Mouse (Mus musculus): ENCODE data around the gene Mcu.

The Mcu gene

DNA sequence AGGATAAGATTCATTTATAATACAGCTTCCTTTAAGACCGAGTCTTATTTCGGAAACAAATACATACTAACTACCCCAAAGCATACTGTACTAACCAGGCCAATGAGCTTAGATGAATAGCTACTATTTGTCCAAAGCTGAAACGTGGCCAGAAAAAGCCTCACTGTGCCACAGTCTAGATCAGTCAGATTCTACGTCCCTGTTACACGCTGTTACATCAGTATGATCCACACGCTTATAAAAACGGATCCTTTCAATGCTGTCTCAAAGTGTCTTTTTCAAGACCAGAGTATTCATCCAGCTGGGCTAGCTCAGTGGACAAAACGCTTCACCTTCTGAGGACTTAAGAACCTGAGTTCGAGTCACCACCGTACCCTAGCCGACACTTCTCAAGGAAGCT is 119.5 kb downstream of the Mcu start:
- POLR2A ChIA-PET, result interaction anchor here in 1 of 4 experiments (0.6 kb wide), 1 partner anchor 480 kb away, joined by 3 read pairs; no protein-coding TSS in a partner anchor
- CTCF ChIA-PET, result interaction anchor here in 1 of 4 experiments (0.5 kb wide), 1 partner anchor 1227 kb away, joined by 3 read pairs; no protein-coding TSS in a partner anchor

DNA sequence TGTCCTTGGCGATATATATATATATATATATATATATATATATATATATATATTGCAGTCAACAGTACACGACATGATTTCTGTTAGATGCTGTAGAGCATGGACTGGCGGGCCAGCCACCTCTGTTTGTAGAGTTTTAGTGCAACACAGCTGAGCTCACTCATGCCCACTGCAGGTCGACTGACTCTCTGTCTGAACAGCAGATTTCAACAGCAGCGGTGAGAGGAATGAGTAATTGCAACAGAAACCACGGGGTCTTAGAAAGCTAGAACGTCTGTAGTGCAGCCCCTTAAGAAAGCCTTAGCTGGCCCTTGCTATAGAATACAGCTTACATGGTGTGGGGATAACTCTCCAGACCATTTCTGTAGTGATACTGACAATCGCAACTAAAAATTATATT is 121.6 kb downstream of the Mcu start:
- POLR2A ChIA-PET, result interaction anchor here in 1 of 4 experiments (0.8 kb wide), 1 partner anchor 531 kb away, joined by 3 read pairs; no protein-coding TSS in a partner anchor
- CTCF ChIA-PET, result interaction anchor here in 1 of 4 experiments (1.3 kb wide), 1 partner anchor 352 kb away, joined by 3 read pairs; no protein-coding TSS in a partner anchor

DNA sequence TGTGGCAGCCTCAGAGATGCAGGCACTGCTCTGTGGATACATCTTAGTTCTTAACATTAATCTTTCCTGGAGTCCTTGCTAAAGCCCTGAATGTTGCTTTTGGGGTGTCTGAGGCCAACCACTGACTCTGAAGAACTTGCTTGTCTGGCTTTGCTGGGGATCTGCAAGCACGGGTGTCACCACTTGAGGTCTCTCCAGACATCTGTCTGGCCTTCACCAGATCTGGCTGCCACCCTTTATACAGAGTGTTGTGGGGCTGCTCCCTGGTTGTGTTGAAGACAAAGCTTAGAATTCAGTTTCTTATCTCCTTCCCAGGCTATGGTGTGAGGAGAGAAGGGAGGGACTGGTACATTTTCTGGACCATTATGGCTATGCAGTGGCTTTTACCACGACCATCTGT is 122.4 kb downstream of the Mcu start:
- CTCF ChIA-PET, result interaction anchor here in 1 of 4 experiments (1.3 kb wide), 1 partner anchor 353 kb away, joined by 3 read pairs; no protein-coding TSS in a partner anchor
- POLR2A ChIA-PET, result no interaction called here

DNA sequence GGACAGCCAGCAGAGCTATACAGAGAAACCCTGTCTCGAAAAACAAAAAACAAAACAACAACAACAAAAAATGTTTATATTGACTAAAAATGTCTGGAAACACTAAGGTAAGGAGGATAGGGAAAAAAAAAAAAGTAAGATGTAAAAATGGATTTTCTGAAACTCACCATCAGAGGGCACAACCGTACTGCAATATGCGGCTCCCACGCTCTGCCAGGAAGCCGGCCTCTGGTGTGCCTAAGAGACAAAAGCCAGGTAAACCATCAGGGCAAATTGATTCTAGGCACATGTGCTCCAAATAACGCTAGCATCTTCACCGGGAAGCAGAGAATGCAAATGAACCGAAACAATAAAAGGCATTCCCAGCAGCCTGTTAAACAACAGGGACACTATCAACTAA is 125.6 kb downstream of the Mcu start:
- POLR2A ChIA-PET, result interaction anchor here in 1 of 4 experiments (0.5 kb wide), 1 partner anchor 24 kb away, joined by 3 read pairs; no protein-coding TSS in a partner anchor
- CTCF ChIA-PET, result interaction anchor here in 1 of 4 experiments (0.6 kb wide), 1 partner anchor 326 kb away, joined by 9 read pairs; no protein-coding TSS in a partner anchor

DNA sequence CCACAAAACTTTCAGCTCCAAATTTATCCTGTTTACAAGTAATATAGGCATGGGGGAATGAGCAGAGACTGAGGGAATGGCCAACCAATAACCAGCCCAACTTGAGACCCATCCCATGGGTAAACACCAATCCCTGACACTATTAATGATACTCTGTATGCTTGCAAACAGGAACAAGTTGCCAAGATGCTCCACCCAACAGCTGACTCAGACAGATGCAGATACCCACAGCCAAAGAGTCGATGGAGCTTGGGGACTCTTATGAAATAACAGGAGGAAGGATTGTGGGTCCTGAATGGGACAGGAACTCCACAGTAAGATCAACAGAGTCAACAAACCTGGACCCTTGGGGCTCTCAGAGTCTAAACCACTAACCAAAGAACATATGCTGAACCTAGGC is 127.1 kb downstream of the Mcu start:
- ChIA-PET POLR2A (no interaction called here), CTCF (no interaction called here)

DNA sequence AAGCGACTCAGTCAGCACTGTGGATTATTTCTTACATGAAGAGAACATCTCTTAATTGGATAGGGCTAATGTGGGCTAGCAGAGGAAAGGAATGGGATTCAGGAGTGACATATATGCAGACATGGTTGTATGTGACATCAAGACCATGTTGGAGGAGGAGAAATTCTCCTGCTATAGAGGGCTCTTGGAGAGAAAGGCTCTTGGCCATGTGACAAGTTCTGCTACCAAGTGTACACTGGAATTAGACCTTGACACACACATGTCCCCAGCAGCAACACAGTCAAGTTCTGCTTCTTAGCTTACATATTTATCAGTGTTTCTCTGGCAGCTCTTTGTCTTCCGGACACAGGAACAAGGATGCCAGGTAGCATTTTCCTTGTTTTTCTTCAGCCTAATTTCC is 129.1 kb downstream of the Mcu start:
- ChIA-PET POLR2A (interaction anchor here in 1 of 4 experiments (0.5 kb wide), 1 partner anchor 135 kb away, joined by 7 read pairs; no protein-coding TSS in a partner anchor), CTCF (no interaction called here)

DNA sequence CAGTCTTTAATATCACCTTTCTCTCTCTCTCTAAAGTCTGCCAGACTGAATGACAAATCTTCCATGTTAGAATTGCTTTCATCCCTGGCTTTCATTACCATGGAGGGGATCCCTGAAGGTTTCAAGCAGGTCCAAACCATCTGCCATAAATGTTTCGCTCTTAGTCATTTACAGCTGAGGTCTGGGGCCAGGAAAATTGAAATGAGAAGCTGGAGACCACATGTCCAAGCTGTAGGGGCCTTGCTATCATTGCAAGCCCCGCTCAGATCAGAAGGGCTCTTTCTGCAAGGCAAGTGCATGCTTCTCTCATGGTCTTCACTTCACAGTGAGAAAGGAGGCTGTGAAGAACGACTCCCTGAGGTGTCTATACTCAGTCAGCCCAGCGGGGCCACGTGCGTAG is 132.2 kb downstream of the Mcu start:
- POLR2A ChIA-PET, result no interaction called here

DNA sequence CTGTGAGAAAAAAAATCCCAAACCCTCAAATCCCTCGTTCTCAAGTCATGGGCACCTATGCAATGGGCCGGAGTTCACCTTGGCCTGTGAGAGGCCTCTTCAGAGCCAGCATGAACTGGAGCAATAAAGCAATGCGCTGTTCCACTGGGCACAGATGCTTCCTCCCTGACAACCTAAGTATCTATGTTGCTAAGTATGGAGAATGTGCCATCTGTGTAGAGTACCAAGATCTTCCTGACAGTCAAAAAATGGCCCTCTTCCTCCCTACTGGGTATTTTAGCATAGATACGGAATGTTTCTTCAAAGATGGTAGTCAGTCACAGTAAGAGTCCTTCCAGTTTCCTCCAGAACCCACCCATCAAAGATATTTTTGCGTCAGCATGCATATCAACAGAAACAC is 135.1 kb downstream of the Mcu start:
- CTCF ChIA-PET, result interaction anchor here in 1 of 4 experiments (0.6 kb wide), 1 partner anchor 8 kb away, joined by 5 read pairs; no protein-coding TSS in a partner anchor

More for the DNA sequence above, 132.2 kb downstream of the Mcu start:
- CTCF ChIA-PET, result no interaction called here

DNA sequence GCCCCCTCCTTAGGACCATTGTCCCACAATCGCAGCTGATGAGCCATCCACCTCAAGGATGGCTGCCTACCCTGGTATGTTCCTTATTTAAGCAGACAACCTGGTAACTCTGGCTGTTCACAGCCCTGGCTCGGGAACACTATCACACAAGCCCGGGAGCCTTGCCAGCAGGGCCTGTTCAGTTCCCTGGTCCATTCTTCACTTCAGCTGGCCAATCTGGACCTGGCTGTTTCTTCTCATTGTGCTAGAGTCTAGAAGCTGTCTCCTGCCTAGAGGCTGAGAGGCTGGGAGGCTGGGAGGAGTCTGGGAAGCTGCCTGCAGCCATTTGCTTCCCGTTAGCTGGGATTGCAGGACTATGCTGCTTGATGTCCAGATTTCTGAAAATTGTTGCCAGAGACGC is 146.0 kb downstream of the Mcu start:
- ChIA-PET POLR2A (no interaction called here), CTCF (no interaction called here)

More for the DNA sequence above, 135.1 kb downstream of the Mcu start:
- POLR2A ChIA-PET, result no interaction called here

DNA sequence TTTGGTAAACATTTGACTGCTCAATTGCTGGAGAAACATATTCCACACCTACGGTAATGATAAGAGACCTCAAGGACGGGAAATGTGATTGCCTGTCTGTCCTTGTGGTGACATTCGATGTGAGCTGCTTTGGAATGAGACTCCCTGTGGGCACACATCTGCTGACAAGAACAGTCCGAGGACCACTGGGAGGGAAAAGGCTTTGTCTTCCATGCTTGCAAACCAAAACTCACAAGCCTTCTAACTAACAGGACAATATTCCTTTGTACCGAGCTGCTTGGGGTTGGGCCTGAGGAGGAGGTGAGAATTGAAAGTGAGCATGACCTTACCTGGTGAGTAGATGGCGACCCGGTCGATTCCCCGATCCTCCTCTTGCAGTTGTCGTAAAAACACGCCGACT is 149.2 kb downstream of the Mcu start:
- POLR2A ChIA-PET, result interaction anchor here in 1 of 4 experiments (1.3 to 1.9 kb wide), 2 partner anchors 8 to 37 kb away, joined by 3 to 5 read pairs; no protein-coding TSS in a partner anchor
- CTCF ChIA-PET, result interaction anchor here in 1 of 4 experiments (0.6 kb wide), 1 partner anchor 30 kb away, joined by 3 read pairs; no protein-coding TSS in a partner anchor

DNA sequence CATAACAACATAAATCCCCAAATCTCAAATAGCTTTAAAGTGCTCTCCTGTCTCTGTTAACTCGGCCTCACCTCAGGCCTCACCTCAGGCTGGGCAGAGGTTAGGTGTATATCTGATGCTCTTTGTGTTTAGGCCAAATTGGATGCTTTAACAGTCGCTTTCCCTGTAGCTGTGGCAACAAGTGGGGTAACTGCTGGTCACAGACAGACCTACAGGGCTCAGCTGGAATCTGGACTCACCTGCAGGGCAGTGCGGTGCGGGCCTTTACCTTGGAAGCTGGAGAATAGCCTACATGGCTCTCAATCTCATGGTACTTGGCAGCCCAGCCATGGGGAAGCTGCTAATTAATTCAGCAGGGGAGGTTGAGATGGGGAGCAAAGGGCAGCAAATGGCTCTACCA is 149.9 kb downstream of the Mcu start:
- ChIA-PET CTCF (interaction anchor here in 2 of 4 experiments (0.6 to 1.2 kb wide), 2 partner anchors 12 to 241 kb away, joined by 3 to 4 read pairs; no protein-coding TSS in a partner anchor), POLR2A (interaction anchor here in 1 of 4 experiments (1.1 to 1.9 kb wide), 3 partner anchors 9 to 38 kb away, joined by 3 to 7 read pairs (median 5); no protein-coding TSS in a partner anchor)

DNA sequence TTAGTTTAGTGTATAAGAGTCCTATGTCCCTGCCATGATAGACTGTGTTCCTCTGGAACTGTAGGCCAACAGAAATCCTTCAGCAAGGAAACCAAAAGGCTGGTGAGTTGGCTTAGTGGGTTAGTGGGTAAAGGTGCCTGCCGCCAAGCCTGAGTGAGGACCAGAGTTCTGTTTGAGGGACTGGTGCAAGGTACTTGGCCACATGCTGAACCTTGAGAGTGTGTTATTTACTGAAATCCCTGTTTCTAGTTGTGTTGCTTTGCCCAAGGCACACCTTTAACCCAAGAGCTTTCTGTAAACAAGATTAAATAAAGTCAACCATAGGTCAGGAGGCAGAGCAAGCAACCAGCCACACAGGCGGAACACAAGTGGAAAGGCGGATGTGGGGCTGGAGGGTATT is 150.9 kb downstream of the Mcu start:
- CTCF ChIA-PET, result interaction anchor here in 1 of 4 experiments (1.2 kb wide), 1 partner anchor 11 kb away, joined by 4 read pairs; no protein-coding TSS in a partner anchor
- POLR2A ChIA-PET, result interaction anchor here in 1 of 4 experiments (1.1 kb wide), 1 partner anchor 12 kb away, joined by 7 read pairs; no protein-coding TSS in a partner anchor

DNA sequence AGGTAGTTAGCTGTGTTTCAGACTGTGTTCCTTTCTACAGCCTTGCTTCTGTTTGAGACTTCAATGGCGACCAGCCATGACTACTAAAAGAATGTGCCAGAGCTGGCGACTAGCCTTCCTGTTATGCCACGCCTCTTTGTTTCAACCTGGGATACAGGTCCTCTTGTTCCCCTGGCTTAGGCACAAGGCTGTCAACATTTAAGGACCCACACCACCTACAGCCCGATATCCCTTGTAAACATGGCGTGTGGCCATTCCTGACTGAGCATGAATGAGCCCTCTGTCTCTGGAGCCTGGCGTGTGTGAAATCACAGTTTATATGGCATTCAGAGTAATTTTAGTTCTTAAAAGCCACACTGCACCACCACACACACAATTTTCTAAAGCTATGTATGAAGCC is 154.2 kb downstream of the Mcu start:
- ChIA-PET CTCF (interaction anchor here in 1 of 4 experiments (0.7 kb wide), 1 partner anchor 1686 kb away, joined by 3 read pairs; no protein-coding TSS in a partner anchor), POLR2A (interaction anchor here in 2 of 4 experiments (0.6 to 0.9 kb wide), 3 partner anchors 8 to 67 kb away, joined by 3 read pairs; no protein-coding TSS in a partner anchor)

DNA sequence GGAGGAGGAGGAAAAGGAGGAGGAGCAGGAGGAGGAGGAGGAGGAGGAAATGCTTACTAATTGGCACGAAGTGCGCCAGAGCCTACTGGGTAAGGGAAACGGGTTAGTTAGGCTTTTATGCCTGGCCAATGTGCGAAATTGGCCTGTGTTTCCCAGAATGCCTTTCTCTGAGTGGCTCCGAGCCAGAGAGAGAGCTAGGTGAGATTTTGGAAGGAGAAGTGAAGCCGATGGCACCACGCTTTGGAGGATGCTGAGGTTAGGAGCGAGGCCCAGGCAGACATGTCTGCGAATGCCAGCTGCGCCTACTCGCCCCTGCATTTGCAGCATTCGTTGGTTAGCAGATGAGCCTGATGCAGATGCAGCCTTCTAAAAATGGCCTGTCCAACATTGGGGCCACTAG is 156.7 kb downstream of the Mcu start:
- CTCF ChIA-PET, result no interaction called here
- POLR2A ChIA-PET, result interaction anchor here in 2 of 4 experiments (0.7 to 1.1 kb wide), 2 partner anchors 9 to 45 kb away, joined by 3 to 5 read pairs; no protein-coding TSS in a partner anchor

DNA sequence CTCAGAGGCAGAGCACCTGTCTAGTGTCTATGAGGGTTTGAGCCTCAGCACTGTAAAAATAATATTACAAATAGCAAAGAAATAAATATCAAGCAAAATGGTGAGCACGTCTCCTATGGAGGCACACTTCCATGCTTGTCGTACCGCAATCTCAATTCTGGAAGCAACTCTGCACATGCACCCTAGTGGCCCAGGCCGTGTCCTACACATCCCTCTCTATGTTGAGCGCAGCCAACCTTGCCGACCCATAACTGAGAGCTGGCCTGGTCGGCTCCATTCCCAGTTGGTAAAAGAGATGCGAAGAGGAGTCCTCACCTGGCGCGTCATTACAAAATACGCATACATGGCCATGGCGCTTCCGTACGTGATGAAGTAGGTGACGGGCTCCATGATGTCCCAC is 161.9 kb downstream of the Mcu start:
- ChIA-PET POLR2A (interaction anchor here in 3 of 4 experiments (0.6 to 1.7 kb wide), 4 partner anchors 7 to 740 kb away, joined by 3 to 7 read pairs (median 5); no protein-coding TSS in a partner anchor), CTCF (interaction anchor here in 3 of 4 experiments (0.6 to 2.0 kb wide), 9 partner anchors 12 to 1099 kb away, joined by 3 to 8 read pairs (median 4); no protein-coding TSS in a partner anchor)

DNA sequence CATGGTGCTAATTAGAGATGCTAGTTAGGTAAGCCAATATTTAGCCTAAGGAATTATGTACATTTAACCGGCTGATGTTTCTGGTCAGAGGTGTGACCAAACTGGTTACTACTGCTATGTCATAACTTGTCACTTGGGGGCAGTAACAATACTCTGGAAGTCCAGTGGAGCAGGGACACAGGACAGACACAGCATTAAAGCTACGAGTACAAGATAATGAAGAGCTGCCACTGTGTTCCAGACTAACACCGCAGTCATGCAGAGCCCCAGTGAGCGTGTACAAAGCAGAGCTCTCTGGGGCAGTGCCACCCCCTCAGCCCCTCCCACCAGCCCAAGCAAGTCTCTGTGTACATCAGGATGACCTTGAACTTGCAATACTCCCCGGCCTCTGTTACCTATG is 164.7 kb downstream of the Mcu start:
- ChIA-PET CTCF (interaction anchor here (0.5 to 2.2 kb wide), 22 partner anchors 9 to 1272 kb away, joined by 3 to 16 read pairs (median 4); no protein-coding TSS in a partner anchor), POLR2A (interaction anchor here in 2 of 4 experiments (0.6 to 1.7 kb wide), 3 partner anchors 23 to 413 kb away, joined by 3 to 5 read pairs (median 4); partner anchors contain the start of gene P4ha1 (in 1 of the 2))

DNA sequence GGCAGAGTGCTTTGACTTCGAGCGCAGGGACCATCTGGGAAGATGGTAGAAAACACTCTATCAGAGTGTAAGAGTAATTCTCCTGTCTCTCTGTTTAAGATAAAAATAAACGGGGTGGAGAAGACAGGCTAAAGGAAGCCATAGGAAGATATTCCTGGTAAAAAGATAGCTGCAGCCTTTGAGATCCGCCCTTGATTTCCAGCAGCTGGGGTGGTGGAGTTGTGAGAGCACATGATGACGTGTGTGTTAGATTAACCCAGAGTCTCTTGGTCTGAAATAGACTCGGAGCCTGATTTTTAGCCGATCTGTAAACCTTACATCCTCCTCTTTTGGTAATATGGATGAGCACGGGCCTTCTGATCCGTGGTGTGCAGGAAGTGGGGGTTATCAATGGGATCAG is 168.9 kb downstream of the Mcu start:
- ChIA-PET POLR2A (interaction anchor here in 1 of 4 experiments (0.6 kb wide), 1 partner anchor 141 kb away, joined by 3 read pairs; no protein-coding TSS in a partner anchor), CTCF (no interaction called here)

DNA sequence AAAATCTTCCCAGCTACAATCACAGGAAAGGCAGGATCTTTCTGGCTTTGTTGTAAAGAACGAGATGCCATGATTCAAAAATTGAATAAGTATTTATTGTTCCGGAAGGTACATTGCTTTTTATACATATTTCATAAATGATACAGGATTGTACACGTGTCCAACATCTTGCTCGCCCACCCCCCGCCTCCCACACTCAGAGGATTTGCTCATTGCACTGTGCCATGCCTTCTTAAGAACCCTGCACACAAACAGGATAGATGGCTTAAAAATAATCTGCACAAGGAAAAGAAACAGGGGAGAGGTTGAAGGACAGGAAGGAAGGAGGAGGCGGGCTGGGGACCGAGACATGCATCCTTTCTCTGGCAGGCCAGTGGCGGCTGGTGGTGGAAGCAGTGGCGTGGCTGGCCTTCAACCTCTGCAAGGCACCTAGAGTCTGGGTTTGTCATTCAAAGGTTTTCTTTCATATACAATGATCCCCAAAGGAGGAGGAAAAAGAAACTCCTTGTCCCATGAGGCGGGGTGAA is 169.5 kb downstream of the Mcu start:
- CTCF ChIA-PET, result no interaction called here
- POLR2A ChIA-PET, result no interaction called here

DNA sequence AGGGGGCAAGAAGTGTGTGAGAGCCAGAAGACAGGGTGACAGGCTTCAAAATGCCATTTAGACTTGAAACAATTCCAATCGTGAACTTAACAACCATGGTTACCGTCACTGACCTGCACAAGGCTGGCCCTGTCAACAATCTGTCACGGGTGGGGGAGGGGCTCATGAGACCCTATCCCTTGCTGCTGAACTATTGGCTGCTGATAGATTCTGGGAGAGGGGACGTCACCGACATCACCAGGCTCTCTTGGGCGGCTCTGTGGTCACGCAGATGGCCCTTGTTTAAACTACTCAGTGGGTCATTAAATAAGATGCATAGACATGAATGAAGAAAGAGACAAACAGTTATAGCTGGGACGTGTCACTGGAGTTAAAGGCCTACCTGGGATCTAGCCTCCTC is 171.9 kb downstream of the Mcu start:
- POLR2A ChIA-PET, result interaction anchor here in 1 of 4 experiments (0.7 kb wide), 1 partner anchor 11 kb away, joined by 4 read pairs; no protein-coding TSS in a partner anchor

DNA sequence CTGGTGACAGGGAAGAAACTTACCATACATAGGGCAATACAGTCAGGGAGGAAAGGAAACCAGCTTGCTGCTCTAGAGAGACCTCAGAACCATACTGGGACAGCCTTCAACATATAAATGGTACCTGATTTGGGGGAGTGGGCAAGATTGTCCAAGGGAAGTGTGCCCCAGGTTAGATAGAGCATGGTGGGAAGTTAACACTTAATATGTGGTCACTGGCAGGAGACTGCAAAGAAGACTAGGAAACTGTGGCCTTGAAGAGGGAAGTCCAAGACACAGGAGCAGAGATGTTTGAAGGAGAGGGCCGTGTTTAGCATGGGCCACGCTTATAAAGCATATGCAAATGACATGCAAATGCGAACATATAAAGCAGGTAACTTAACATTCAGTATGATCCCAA is 172.4 kb downstream of the Mcu start:
- ChIA-PET POLR2A (no interaction called here), CTCF (interaction anchor here in 1 of 4 experiments (0.6 kb wide), 1 partner anchor 1053 kb away, joined by 3 read pairs; no protein-coding TSS in a partner anchor)

More for the DNA sequence above, 171.9 kb downstream of the Mcu start:
- CTCF ChIA-PET, result no interaction called here

Measured in embryonic stem cell, embryonic (primary cell).